Mouse (Mus musculus) erythroid progenitor cell, adult 5-6 weeks (primary cell): ENCODE results near the gene Tut7. TPM values are rescaled to one million over a fixed set of nuclear protein-coding genes. Genes with fewer than 3 reads are reported as not detected.
"Not testable (repeated sequence)": the region's sequence is repeated elsewhere in the genome, so short reads cannot be mapped to it uniquely, and the experiment has no call there.

Source experiments
- ATAC-seq: replicated peaks from 2 replicates; pipeline ENCODE4 v1.8.0; 2016; ENCODE audit warnings: moderate number of reproducible peaks, mild to moderate bottlenecking, moderate TSS enrichment, inconsistent platforms; ENCODE audit not compliant: poor library complexity, low FRiP score, severe bottlenecking
- total RNA-seq, 2 experiments: library from RNA; stranded (forward) in 1 of 2; stranded (reverse) in 1 of 2; fragments of 150-400 nt in 1 of 2; fragments of 186-747, 209-891 nt in 1 of 2; gene quantifications; 2 replicates each; pipeline versions ENCODE4 v1.2.3 to v1.2.4; 2015 to 2017; ENCODE audit warnings: low replicate concordance in 2 of 2

Gene Tut7
- 459 and 492 TPM in 2 replicates for total RNA-seq (2015; ENCODE audit: low replicate concordance)
- 561 and 620 TPM in 2 replicates for total RNA-seq (2017; ENCODE audit: low replicate concordance)

GRCm38 (mm10) chr13:59822507-59823462 is at the start of gene Tut7:
Gene Tut7, minus strand, starts transcription at chr13:59823147.
- peak; percentile 85 for ATAC-seq

GRCm38 (mm10) chr13:59872446-59872845 is 49.5 kb upstream of the Tut7 start:
- no peak for ATAC-seq

- peak; percentile 37; the same call in 1 of the 2 replicates for ATAC-seq
These were observed 47.1 kb upstream of the Tut7 start for GRCm38 (mm10) chr13:59870004-59870403.

DNA sequence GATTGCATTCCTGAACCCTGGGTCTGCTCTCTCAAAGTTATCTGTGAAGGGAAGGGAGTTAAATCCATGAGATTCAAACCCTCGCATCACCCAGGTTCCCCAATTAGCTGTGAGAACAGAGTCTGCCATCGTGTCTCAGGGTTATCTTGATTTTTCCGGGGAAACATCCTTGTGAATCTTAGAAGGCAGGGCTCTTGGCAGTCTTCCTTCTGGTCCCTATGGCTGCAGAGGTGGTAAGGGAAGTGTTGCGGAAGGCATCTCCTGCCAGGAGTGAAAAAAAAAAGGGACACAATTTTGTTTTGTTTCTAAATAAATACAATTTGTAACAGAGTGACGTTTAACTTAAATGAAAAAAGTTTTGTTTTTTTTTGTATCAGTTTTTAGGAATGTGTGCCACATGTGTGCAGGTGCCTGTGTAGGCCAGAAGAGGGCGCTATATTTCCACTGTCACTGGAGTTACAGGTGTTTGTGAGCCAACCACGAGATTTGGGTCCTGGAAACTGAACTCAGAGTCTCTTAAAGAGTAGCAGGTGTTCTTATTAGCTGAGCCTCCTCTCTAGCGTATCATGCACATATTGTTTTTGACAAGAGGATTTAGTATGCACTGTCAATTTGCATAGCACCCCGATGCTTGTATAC is 45.2 kb upstream of the Tut7 start:
- no peak for ATAC-seq

DNA sequence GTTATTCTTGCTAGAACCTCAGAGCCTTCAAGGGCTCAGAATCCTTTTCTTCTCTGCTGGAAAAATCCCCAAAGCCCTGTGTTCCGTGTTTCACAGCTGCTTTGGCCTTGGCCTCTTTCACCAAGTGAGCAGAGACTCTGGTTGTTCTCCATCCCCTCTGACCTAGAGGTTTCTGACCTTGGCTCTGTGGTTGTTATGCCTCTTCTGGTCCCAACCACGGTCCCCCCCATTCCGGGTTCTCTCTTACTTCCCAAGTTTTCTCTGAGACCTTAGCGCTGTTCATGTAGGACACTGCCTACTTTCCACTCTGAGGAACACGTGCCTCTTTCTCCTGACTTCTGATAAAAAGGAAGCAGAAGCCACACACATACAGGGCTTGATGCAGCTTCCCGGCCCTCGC is 44.2 kb upstream of the Tut7 start:
- ATAC-seq: no peak

DNA sequence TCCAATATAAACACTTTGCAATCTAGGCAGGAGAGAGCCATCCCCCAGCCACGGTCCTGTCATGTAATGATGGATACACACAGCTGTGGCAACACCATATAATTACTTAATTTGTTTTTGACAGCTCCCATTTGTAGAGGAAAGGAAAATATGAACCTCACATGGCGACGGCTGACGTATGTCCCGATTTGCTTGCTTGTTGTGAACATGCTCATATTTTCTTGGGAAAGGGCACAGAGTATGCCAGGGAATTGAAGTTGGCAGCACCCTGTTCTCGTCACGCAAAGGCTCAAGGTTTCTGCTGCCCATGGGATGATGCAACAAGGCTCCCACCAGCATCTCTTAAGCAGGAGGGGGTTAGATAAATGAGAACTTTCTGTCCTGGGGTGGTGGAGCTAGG is 36.6 kb upstream of the Tut7 start:
- ATAC-seq: no peak

- peak; percentile 80 for ATAC-seq
These were observed 33.5 kb upstream of the Tut7 start for GRCm38 (mm10) chr13:59856286-59857070.

GRCm38 (mm10) chr13:59853471-59853870 is 30.5 kb upstream of the Tut7 start:
- no peak for ATAC-seq

GRCm38 (mm10) chr13:59850373-59850772 is 27.4 kb upstream of the Tut7 start:
- no peak for ATAC-seq

- no peak for ATAC-seq
These were observed 21.7 kb upstream of the Tut7 start for GRCm38 (mm10) chr13:59844661-59845060.

DNA sequence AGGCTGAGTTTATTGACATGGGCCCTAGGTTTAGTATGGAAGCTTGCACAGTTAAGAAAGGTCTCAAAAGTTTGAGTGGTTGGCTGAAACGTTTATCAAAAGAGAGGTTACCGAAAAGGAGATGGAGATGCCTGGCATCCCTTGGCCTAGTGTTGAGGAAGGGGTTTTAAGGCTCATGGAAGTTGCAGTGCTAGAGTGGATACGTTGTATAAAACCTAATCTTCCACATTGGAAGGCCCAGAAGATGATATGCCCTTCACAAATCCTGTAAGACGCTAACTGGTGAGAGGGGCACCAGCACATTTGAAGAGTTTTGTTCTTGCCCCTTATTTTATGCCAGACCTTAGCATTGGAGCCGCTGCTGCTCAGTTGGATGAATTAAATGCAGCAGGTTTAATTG is 21.0 kb upstream of the Tut7 start:
- ATAC-seq: no peak

- peak; percentile 73 for ATAC-seq
These were observed 19.6 kb upstream of the Tut7 start for GRCm38 (mm10) chr13:59842226-59843210.

GRCm38 (mm10) chr13:59841761-59842160 is 18.8 kb upstream of the Tut7 start:
- not testable (repeated sequence) for ATAC-seq

- peak; percentile 87 for ATAC-seq
These were observed 17.7 kb upstream of the Tut7 start for GRCm38 (mm10) chr13:59840429-59841169.

DNA sequence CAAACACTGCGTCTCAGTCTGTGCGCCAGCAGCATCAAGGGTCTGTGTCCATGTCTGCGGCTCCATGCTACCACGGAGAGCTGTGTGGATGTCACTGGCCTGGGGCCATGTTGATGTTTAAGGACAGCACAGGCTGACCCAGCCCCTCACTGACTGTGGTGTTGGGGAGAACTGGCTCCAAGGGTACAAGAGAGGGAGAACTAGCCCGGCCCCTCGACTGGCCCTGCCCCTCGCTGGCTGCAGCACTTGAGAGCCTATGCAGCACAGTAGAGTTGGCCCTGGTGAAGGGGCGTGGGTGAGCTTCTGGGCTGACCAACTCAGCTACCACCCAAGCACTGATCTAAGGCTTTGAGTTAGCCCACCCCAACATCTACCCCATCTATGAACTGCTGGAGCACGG is 16.4 kb upstream of the Tut7 start:
- no peak for ATAC-seq

DNA sequence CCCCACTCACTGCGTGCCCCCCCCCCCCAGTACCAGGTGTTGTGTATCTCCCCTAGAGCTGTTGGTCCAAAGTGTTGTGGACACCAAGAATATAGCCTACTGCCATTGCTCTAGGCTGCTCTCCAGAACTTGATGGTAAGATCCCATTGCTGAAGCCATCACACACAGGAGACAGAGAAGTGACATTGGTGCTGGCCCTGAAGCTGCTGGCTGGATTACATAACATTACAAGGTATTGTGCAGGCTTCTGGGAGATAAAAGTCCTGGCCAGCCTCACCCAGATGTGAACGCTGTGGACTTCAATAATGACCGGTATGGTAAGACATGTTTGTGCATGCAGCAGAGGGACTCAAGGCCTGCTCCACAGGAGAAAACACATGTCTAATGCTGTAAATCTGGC is 15.5 kb upstream of the Tut7 start:
- ATAC-seq: no peak

GRCm38 (mm10) chr13:59836811-59837210 is 13.9 kb upstream of the Tut7 start:
- ATAC-seq: no peak

GRCm38 (mm10) chr13:59836101-59836798 is 13.3 kb upstream of the Tut7 start:
- no peak for ATAC-seq
